Mouse (Mus musculus): Measurements from ENCODE around the gene Gm28036.
"Not testable (repeated sequence)": the region's sequence is repeated elsewhere in the genome, so short reads cannot be mapped to it uniquely, and the experiment has no call there.

The Gm28036 gene

GRCm38 (mm10) chr2:156126992-156127391 is at the start of gene Gm28036:
Gm28036 (minus strand) TSS chr2:156127092.
- no peak for DNase-seq (ENCODE audit: low spot score)

- no peak for DNase-seq (ENCODE audit: low spot score)
Measured at GRCm38 (mm10) chr2:156166557-156166956, 39.7 kb upstream of the Gm28036 start.

GRCm38 (mm10) chr2:156165478-156165877 is 38.6 kb upstream of the Gm28036 start:
- no peak for DNase-seq (ENCODE audit: low spot score)

- DNase-seq (ENCODE audit: low spot score), result no peak
Measured at GRCm38 (mm10) chr2:156151538-156151937, 24.6 kb upstream of the Gm28036 start.

GRCm38 (mm10) chr2:156147316-156147915 is 20.5 kb upstream of the Gm28036 start:
- no peak for DNase-seq (ENCODE audit: low spot score)

GRCm38 (mm10) chr2:156146272-156146989 is 19.5 kb upstream of the Gm28036 start:
- DNase-seq (ENCODE audit: low spot score), result no peak

GRCm38 (mm10) chr2:156145486-156146130 is 18.7 kb upstream of the Gm28036 start:
- no peak for DNase-seq (ENCODE audit: low spot score)

- DNase-seq (ENCODE audit: low spot score), result peak; percentile 98
Measured at GRCm38 (mm10) chr2:156143953-156144724, 17.2 kb upstream of the Gm28036 start, which contains the start of the genes Romo1 and Nfs1. Romo1 (plus strand) TSS chr2:156144039. Nfs1 (minus strand) TSS chr2:156144186.

- peak; percentile 36 for DNase-seq (ENCODE audit: low spot score)
Measured at GRCm38 (mm10) chr2:156143367-156143766, 16.5 kb upstream of the Gm28036 start.

GRCm38 (mm10) chr2:156142820-156143219 is 15.9 kb upstream of the Gm28036 start:
- no peak for DNase-seq (ENCODE audit: low spot score)

- DNase-seq (ENCODE audit: low spot score), result no peak
Measured at GRCm38 (mm10) chr2:156135695-156136094, 8.8 kb upstream of the Gm28036 start.

GRCm38 (mm10) chr2:156134161-156134560 is 7.3 kb upstream of the Gm28036 start:
- DNase-seq (ENCODE audit: low spot score), result no peak

- no peak for DNase-seq (ENCODE audit: low spot score)
Measured at GRCm38 (mm10) chr2:156123731-156124130, 3.2 kb downstream of the Gm28036 start.

- no peak for DNase-seq (ENCODE audit: low spot score)
Measured at GRCm38 (mm10) chr2:156119566-156119965, 7.3 kb downstream of the Gm28036 start.

- DNase-seq (ENCODE audit: low spot score), result not testable (repeated sequence)
Measured at GRCm38 (mm10) chr2:156112080-156112423, 14.8 kb downstream of the Gm28036 start.

GRCm38 (mm10) chr2:156111358-156112079 is 15.4 kb downstream of the Gm28036 start, which contains the start of the genes Cpne1 and Rbm12:
Cpne1 (minus strand) TSS chr2:156111965.
Rbm12 (minus strand) TSS chr2:156111978.
- peak; percentile 95 for DNase-seq (ENCODE audit: low spot score)

- DNase-seq (ENCODE audit: low spot score), result peak; percentile 67
Measured at GRCm38 (mm10) chr2:156110627-156111357, 16.1 kb downstream of the Gm28036 start.

GRCm38 (mm10) chr2:156091926-156092325 is 35.0 kb downstream of the Gm28036 start:
- no peak for DNase-seq (ENCODE audit: low spot score)

- no peak for DNase-seq (ENCODE audit: low spot score)
Measured at GRCm38 (mm10) chr2:156089799-156090198, 37.1 kb downstream of the Gm28036 start.

GRCm38 (mm10) chr2:156087391-156088110 is 39.3 kb downstream of the Gm28036 start:
- no peak for DNase-seq (ENCODE audit: low spot score)
